Mouse (Mus musculus) myocyte (in vitro differentiated cells): ENCODE measurements at regions not wholly inside any gene's neighbourhood (a gene's known extent, or its start where the extent isn't known, plus 50 kb on each side); places are given as distances from the start of the nearest gene placed in this dataset.
"Not testable (repeated sequence)": the region's sequence is repeated elsewhere in the genome, so short reads cannot be mapped to it uniquely, and the experiment has no call there.

ENCODE experiments used
- MAX ChIP-seq: IDR thresholded peaks from one replicate; pipeline ENCODE4 v1.6.1; 2011; ENCODE audit warnings: low read depth, mild to moderate bottlenecking, control low read depth
- POLR2A ChIP-seq: IDR thresholded peaks from one replicate; pipeline ENCODE4 v1.6.1; 2011; ENCODE audit warnings: low read depth, mild to moderate bottlenecking, control low read depth, moderate library complexity; ENCODE audit not compliant: insufficient read length

DNA sequence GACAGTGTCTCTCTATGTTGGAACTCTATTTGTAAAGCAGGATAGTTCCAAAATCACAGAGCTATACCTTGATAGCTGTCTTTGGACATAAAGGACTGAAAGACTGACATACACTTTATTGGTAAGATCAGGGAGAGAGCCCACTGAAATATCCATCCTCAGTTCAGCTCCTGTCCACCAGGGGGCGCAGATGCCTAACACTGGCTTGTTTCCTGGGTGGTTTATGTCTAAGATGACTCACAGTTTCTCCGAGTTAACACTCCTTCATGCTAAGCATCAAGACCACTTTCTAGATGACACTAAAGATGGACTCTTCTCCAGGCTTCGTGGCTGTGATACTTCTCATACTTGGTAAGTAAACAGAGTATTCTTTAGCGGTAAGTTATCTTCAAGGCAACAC is 326.1 kb upstream of the Olfr1507 start:
- not testable (repeated sequence) for TF ChIP-seq POLR2A, MAX
